Mouse (Mus musculus) Muller cell, postnatal 12 days (primary cell): Measurements from ENCODE around the gene Ccnf.
A peak's percentile ranks its signal among the peaks of the same experiment; 100 is the strongest.

Experiments
- DNase-seq: peaks from one replicate; pipeline ENCODE4 v3.0.0-alpha.2; 2015; ENCODE audit errors: inconsistent ontology term

The Ccnf gene

GRCm38 (mm10) chr17:24223513-24223912 is 27.8 kb downstream of the Ccnf start:
- DNase-seq = no peak

- no peak for DNase-seq
Measured at GRCm38 (mm10) chr17:24222653-24223052, 28.6 kb downstream of the Ccnf start.

- DNase-seq = peak; percentile 98
Measured at GRCm38 (mm10) chr17:24220435-24221411, 30.6 kb downstream of the Ccnf start, which contains the start of gene Tedc2. TSS of gene Tedc2 (minus strand) at chr17:24220851.

GRCm38 (mm10) chr17:24216836-24217235 is 34.4 kb downstream of the Ccnf start:
- peak; percentile 54 for DNase-seq

- no peak for DNase-seq
Measured at GRCm38 (mm10) chr17:24213186-24213585, 38.1 kb downstream of the Ccnf start.

GRCm38 (mm10) chr17:24212441-24213018 is 38.8 kb downstream of the Ccnf start:
- DNase-seq = no peak

- DNase-seq = peak; percentile 73
Measured at GRCm38 (mm10) chr17:24211631-24212440, 39.4 kb downstream of the Ccnf start.

- no peak for DNase-seq
Measured at GRCm38 (mm10) chr17:24210591-24210990, 40.7 kb downstream of the Ccnf start.

- no peak for DNase-seq
Measured at GRCm38 (mm10) chr17:24209916-24210240, 41.4 kb downstream of the Ccnf start.

GRCm38 (mm10) chr17:24209043-24209915 is 42.0 kb downstream of the Ccnf start, which contains the start of gene Ntn3:
TSS of gene Ntn3 (minus strand) at chr17:24209531.
- DNase-seq = peak; percentile 56

- no peak for DNase-seq
Measured at GRCm38 (mm10) chr17:24208641-24209042, 42.6 kb downstream of the Ccnf start.

GRCm38 (mm10) chr17:24207768-24208640 is 43.3 kb downstream of the Ccnf start:
- no peak for DNase-seq

- DNase-seq = peak; percentile 29
Measured at GRCm38 (mm10) chr17:24206451-24207351, 44.6 kb downstream of the Ccnf start.

- DNase-seq = no peak
Measured at GRCm38 (mm10) chr17:24205908-24206361, 45.3 kb downstream of the Ccnf start.

GRCm38 (mm10) chr17:24205284-24205888 is 45.9 kb downstream of the Ccnf start, which contains the start of gene Tbc1d24:
TSS of gene Tbc1d24 (minus strand) at chr17:24205562.
- peak; percentile 95 for DNase-seq

GRCm38 (mm10) chr17:24204846-24205245 is 46.4 kb downstream of the Ccnf start:
- peak; percentile 9 for DNase-seq

- no peak for DNase-seq
Measured at GRCm38 (mm10) chr17:24203611-24204534, 47.4 kb downstream of the Ccnf start.
